Mouse (Mus musculus) heart, adult 2 months (tissue): ENCODE results near the gene Gpr132.

Experiments
- CTCF ChIP-seq: fragments of 200-600 bp; IDR thresholded peaks from 2 replicates; pipeline ENCODE4 v1.8.1; 2022; ENCODE audit warnings: antibody characterized with exemption, mild to moderate bottlenecking, moderate library complexity
- EP300 ChIP-seq: fragments of 200-500 bp; IDR thresholded peaks from 2 replicates; pipeline ENCODE4 v1.6.1; 2011; ENCODE audit warnings: low read depth, low read length, control low read depth; ENCODE audit not compliant: insufficient read depth
- POLR2A ChIP-seq: fragments of 200-500 bp; IDR thresholded peaks from 2 replicates; pipeline ENCODE4 v1.6.1; 2011; ENCODE audit warnings: mild to moderate bottlenecking, low read depth, low read length, control low read depth; ENCODE audit not compliant: insufficient read depth

GRCm38 (mm10) chr12:112806044-112806443 lies 62.0 kb downstream of the Gpr132 start:
- TF ChIP-seq CTCF (no peak), EP300 (no peak), POLR2A (no peak)
